Mouse (Mus musculus) liver, adult 2 months (tissue): ENCODE data around the gene Gm17783.

Experiments
- CTCF ChIP-seq: fragments of 200-500 bp; IDR thresholded peaks from 2 replicates; pipeline ENCODE4 v1.5.1; 2011; ENCODE audit warnings: low read depth, low read length, control low read depth
- POLR2A ChIP-seq: fragments of 200-500 bp; IDR thresholded peaks from 2 replicates; pipeline ENCODE4 v1.6.1; 2011; ENCODE audit warnings: low read length, control low read depth; ENCODE audit not compliant: insufficient read depth; ENCODE audit errors: extremely low read depth

DNA sequence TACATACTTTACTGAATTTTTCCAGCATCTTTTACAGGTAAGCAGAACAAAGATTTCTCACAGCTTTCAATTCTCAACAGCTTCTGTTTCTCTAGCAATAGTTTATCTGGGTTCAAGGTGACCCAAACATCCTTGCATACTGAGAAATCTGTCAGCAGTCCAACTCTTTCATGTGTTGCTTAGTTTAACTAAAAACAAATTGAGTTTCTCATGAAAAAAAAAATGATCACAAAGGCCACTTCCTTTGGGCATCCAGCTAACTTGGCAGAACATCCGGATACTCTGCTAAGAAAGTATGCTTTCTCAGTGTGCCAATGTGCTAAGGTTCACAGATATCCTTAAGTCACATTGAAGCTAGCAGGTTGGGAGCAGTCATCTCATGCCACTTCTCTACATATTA lies 36.5 kb downstream of the Gm17783 start:
- TF ChIP-seq CTCF (no peak), POLR2A (no peak)
